Mouse (Mus musculus) mouse embryonic stem cell (cell line): ENCODE measurements at regions not wholly inside any gene's neighbourhood (a gene's known extent, or its start where the extent isn't known, plus 50 kb on each side); places are given as distances from the start of the nearest gene placed in this dataset.

Experiments used
- in situ Hi-C, 2 experiments: fragments of 300-500 bp; cut with MboI; formaldehyde crosslinking; loops; 1 replicate in 1 of 2; 3 replicates in 1 of 2; pipeline ENCODE4 v1.14.3; 2019 to 2020; ENCODE audit warnings: low sequenced_read_pairs in 2 of 2, low pct_unique_long_range_greater_than_20kb in 1 of 2, mixed read lengths in 1 of 2; ENCODE audit not compliant: unreplicated experiment in 1 of 2

GRCm38 (mm10) chr9:90385047-90385446 is 114.4 kb upstream of the Tbc1d2b start:
- in situ Hi-C loops: no loop called here

GRCm38 (mm10) chr9:90380099-90380498 is 109.5 kb upstream of the Tbc1d2b start:
- in situ Hi-C loops: no loop called here

DNA sequence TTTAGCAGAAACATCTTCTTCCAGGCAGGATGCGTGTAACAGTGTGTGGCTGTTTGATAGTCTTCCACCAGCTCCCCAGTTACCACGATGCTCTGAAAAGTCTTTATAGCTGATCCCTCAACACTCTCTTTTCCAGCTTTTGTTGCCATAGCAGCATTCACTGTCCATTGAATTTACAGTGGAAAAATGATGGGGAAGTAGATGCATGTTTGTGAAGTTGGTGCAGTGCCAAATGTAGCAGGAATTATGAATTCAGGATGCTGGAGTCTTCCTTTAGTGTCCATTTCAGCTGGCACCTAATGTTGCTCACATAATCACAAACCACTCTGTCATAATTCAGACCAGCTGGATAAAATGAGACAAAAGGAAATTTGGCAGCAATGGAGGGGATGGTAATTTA is 99.0 kb upstream of the Tbc1d2b start:
- in situ Hi-C loops: no loop called here

DNA sequence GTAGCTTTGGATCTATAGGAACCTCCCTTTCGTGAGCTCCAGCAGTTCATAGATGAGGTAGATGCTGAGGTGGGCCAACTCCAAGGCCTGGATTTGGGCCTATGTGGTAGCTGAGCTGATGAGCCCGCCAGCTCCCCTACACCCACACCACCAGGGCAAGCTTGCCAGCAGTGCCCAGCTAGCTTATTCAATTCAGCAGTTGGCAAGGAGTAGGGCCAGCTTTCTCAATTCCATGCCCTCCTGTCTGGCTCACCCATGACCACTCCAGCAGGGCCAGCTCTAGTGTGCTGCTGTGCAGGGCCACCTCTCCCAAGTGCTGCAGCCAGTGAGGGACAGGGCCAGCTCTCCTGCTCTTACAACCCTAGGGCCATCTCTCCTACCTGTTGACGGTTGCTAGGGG is 97.1 kb upstream of the Tbc1d2b start:
- in situ Hi-C loops: no loop called here

DNA sequence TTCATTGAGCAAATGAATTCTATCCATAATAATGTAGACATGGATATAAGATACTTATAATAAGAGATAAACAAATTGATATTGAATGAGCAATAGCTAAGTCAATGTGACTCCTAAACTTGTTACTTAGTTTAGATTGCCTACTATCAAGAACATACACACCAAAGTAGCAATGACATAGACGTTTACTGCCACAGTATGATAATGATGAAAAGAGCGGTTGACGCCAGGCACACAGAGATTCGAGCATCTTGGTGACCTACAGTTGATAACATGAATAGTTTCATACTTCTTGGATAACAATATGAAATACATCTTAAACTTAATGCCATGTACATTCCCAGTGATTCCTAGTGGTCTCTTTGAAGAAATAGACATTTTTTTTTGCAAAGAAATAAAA is 55.9 kb upstream of the Tbc1d2b start:
- in situ Hi-C loops: no loop called here
